8 mouse cellular contexts compared by ENCODE assay signal in genomic region chr5:44726546-44727476, GRCm38 (mm10).
DNase-seq lines count a peak whose midpoint lies in the region; ATAC-seq and TF ChIP-seq lines count a peak whose summit lies in the region.

No protein-coding gene starts in this region.

- no peak for TF ChIP-seq CTCF in thymus, adult 2 months (IDR thresholded peaks at IDR 0.05; ENCODE audit: borderline replicate concordance, control insufficient read depth, extremely low read depth, insufficient read depth, low read length, poor library complexity)

- H3K36me3 ChIP-seq in hindbrain, embryonic 10.5 days: no peaks in the 10 kb centered on the region
- H3K36me3 ChIP-seq in hindbrain, embryonic 11.5 days (ENCODE audit: control insufficient read depth, insufficient read depth, low read length): no peaks in the 10 kb centered on the region
- no peaks in the 10 kb centered on the region for H3K36me3 ChIP-seq in thymus, adult 2 months (ENCODE audit: control insufficient read depth, insufficient read depth, low read length)

- peak; percentile 27 for DNase-seq in hindbrain, embryonic 10.5 days (ENCODE audit: low spot score)
- no peak for DNase-seq in hindbrain, embryonic 11.5 days (ENCODE audit: low spot score)
- DNase-seq in embryo, embryonic 11 days: peak; percentile 43
- peak; percentile 9 for DNase-seq in heart, postnatal 4 days
- DNase-seq in lung, postnatal 14 days: peak; percentile 10
- no peak for DNase-seq in thymus, adult 2 months
- DNase-seq in cerebellum, postnatal 36 days: no peak
- no peak for DNase-seq in natural killer cell, adult 2 months (ENCODE audit: low spot score in 2 of 2)

- peaks cover 24% of the 10 kb centered on the region for H3K4me1 ChIP-seq in hindbrain, embryonic 10.5 days (replicated peaks)
- H3K4me1 ChIP-seq in hindbrain, embryonic 11.5 days (replicated peaks; ENCODE audit: control insufficient read depth, insufficient read depth, low read length): no peaks in the 10 kb centered on the region
- H3K4me1 ChIP-seq in thymus, adult 2 months (replicated peaks; ENCODE audit: control insufficient read depth, insufficient read depth, low read length): no peaks in the 10 kb centered on the region

- no peaks in the 10 kb centered on the region for H3K27me3 ChIP-seq in hindbrain, embryonic 10.5 days (ENCODE audit: insufficient read depth, poor library complexity, severe bottlenecking)
- H3K27me3 ChIP-seq in hindbrain, embryonic 11.5 days (ENCODE audit: control insufficient read depth, insufficient read depth, low read length): no peaks in the 10 kb centered on the region
- no peaks in the 10 kb centered on the region for H3K27me3 ChIP-seq in thymus, adult 2 months (ENCODE audit: control insufficient read depth, insufficient read depth, low read length)

- TF ChIP-seq POLR2A in thymus, adult 2 months (IDR thresholded peaks at IDR 0.05; ENCODE audit: control insufficient read depth, extremely low read depth, insufficient read depth, low read length, poor library complexity): no peak

- WGBS in hindbrain, embryonic 10.5 days: 65% methylated on average over 14 of the region's 14 CpGs
- 65% methylated on average over 14 of the region's 14 CpGs for WGBS in hindbrain, embryonic 11.5 days
- WGBS in thymus, adult 2 months: 70% methylated on average over 14 of the region's 14 CpGs

- no peak overlapping the region for H3K9ac ChIP-seq in hindbrain, embryonic 11.5 days (ENCODE audit: low read depth, low read length)

- peak overlapping the region; percentile 66; the same call in 1 of the 2 replicates for H3K27ac ChIP-seq in hindbrain, embryonic 10.5 days
- no peak overlapping the region for H3K27ac ChIP-seq in hindbrain, embryonic 11.5 days (ENCODE audit: low read depth, low read length)
- H3K27ac ChIP-seq in thymus, adult 2 months (ENCODE audit: control insufficient read depth, insufficient read depth, low read length): no peak overlapping the region

- no peaks in the 10 kb centered on the region for H3K9me3 ChIP-seq in hindbrain, embryonic 10.5 days
- H3K9me3 ChIP-seq in hindbrain, embryonic 11.5 days (ENCODE audit: control insufficient read depth, low read length): no peaks in the 10 kb centered on the region

- no peak overlapping the region for H3K4me2 ChIP-seq in hindbrain, embryonic 11.5 days (replicated peaks; ENCODE audit: low read depth, low read length)

- ATAC-seq in hindbrain, embryonic 11.5 days (ENCODE audit: low FRiP score): no peak

- no peak overlapping the region for H3K4me3 ChIP-seq in hindbrain, embryonic 10.5 days
- no peak overlapping the region for H3K4me3 ChIP-seq in hindbrain, embryonic 11.5 days (ENCODE audit: low read depth, low read length)
- H3K4me3 ChIP-seq in thymus, adult 2 months (ENCODE audit: control insufficient read depth, insufficient read depth, low read length): no peak overlapping the region

Comparison
In these comparisons a context has a peak if more than half of its experiments do, and no peak if none do; other contexts are left out.
1. DNase-seq: peak in hindbrain, embryonic 10.5 days (single experiment), embryo, embryonic 11 days (single experiment), heart, postnatal 4 days (single experiment) and lung, postnatal 14 days (single experiment); none in hindbrain, embryonic 11.5 days (single experiment), thymus, adult 2 months (single experiment), cerebellum, postnatal 36 days (0 of 2) and natural killer cell, adult 2 months (0 of 2).